Mouse (Mus musculus) megakaryocyte-erythroid progenitor cell, adult 5 weeks (primary cell): ENCODE results near the gene Sprr1b. TPM values are rescaled to one million over a fixed set of nuclear protein-coding genes. Genes with fewer than 3 reads are reported as not detected.

Experiments used
- polyA plus RNA-seq: library from polyadenylated mRNA; stranded (reverse); fragments of >175 nt; gene quantifications from 2 replicates; pipeline ENCODE4 v1.2.3, GENCODE M21; 2012

The Sprr1b gene
- polyA plus RNA-seq: not detected in 2 replicates

GRCm38 (mm10) chr3:92438689-92439088 is at the start of gene Sprr1b:
TSS of gene Sprr1b (minus strand) at chr3:92438789.

DNA sequence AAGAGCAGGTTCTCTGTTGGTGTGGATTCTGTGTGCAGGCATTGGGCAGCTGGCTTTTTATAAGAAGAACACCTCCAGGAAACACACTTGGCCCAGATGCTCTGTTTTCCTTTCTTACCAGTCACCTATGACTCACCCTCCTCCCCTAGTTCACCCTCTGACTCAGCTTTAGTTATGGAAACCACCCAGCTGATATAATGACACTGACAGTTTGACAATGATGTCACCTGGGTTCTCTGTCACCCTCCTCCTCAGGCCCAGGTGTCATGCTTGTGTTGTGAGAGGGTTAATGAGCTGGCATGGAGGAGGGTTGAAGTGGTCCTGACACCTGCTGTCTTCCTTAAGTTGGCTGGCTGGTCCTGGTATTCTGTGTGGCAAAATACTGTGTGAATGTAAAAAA is 47.3 kb upstream of the Sprr1b start, which contains the start of gene Sprr1a:
TSS of gene Sprr1a (minus strand) at position 33 of the 400 bp plus-strand sequence.

DNA sequence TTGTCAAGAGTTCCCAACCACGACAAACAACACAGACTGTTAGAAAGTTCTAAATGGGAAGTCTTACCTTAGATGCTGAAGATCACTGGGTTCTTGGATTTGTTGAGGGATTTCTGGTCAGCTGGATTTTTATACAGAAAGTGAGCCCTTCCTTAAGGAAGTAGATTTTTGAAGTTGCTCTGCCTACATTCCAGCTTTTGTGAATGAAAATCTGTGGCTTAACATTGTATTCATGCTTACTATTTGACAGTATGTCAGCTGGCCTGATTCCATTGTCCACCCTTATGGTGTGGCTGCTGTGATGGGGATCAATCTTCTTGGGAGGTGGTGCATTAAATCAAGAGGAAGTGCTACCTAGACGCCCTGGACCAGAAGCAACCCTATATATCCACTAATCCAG is 20.0 kb upstream of the Sprr1b start, which contains the start of gene Sprr3:
TSS of gene Sprr3 (minus strand) at position 101 of the 400 bp plus-strand sequence.

GRCm38 (mm10) chr3:92432282-92432681 is 6.3 kb downstream of the Sprr1b start, which contains the start of gene Sprr2k:
TSS of gene Sprr2k (plus strand) at chr3:92432582.

GRCm38 (mm10) chr3:92429323-92429722 is 9.3 kb downstream of the Sprr1b start, which contains the start of gene Gm9774:
TSS of gene Gm9774 (minus strand) at chr3:92429423.

GRCm38 (mm10) chr3:92417782-92418181 is 20.8 kb downstream of the Sprr1b start, which contains the start of gene Sprr2j-ps:
TSS of gene Sprr2j-ps (plus strand) at chr3:92418082.

GRCm38 (mm10) chr3:92407691-92408090 is 30.9 kb downstream of the Sprr1b start, which contains the start of gene Sprr2i:
TSS of gene Sprr2i (plus strand) at chr3:92407991.

Other genes with a start within 250 kb of the Sprr1b start
- gene Sprr2a1, start 223.0 kb downstream of the Sprr1b start, polyA plus RNA-seq: not detected in 2 replicates
- gene Sprr2a2, start 222.9 kb downstream of the Sprr1b start, polyA plus RNA-seq: not detected in 2 replicates
- gene Sprr2a3, start 153.4 kb downstream of the Sprr1b start, polyA plus RNA-seq: not detected in 2 replicates
- not detected in 2 replicates for gene Sprr2b, start 122.2 kb downstream of the Sprr1b start, polyA plus RNA-seq
- gene Sprr2d, start 99.6 kb downstream of the Sprr1b start, polyA plus RNA-seq: not detected in 2 replicates
- not detected in 2 replicates for gene Sprr2e, start 86.6 kb downstream of the Sprr1b start, polyA plus RNA-seq
- gene Sprr2f, start 73.6 kb downstream of the Sprr1b start, polyA plus RNA-seq: not detected in 2 replicates
- not detected in 2 replicates for gene Sprr2h, start 53.1 kb downstream of the Sprr1b start, polyA plus RNA-seq
- not detected in 2 replicates for gene Sprr2i, start 30.8 kb downstream of the Sprr1b start, polyA plus RNA-seq
- gene Sprr2j-ps, start 20.7 kb downstream of the Sprr1b start, polyA plus RNA-seq: not detected in 2 replicates
- gene Gm9774, start 9.4 kb downstream of the Sprr1b start, polyA plus RNA-seq: 8.9 and 10.1 TPM in 2 replicates
- gene Sprr2k, start 6.2 kb downstream of the Sprr1b start, polyA plus RNA-seq: not detected in 2 replicates
- not detected in 2 replicates for gene Sprr3, start 19.9 kb upstream of the Sprr1b start, polyA plus RNA-seq
- gene Sprr1a, start 47.1 kb upstream of the Sprr1b start, polyA plus RNA-seq: 0.12 TPM in 1 of 2 replicates, not detected in the other
- not detected in 2 replicates for gene Sprr4, start 61.7 kb upstream of the Sprr1b start, polyA plus RNA-seq
- gene 2310046K23Rik, start 95.7 kb upstream of the Sprr1b start, polyA plus RNA-seq: not detected in 2 replicates
- gene Ivl, start 134.9 kb upstream of the Sprr1b start, polyA plus RNA-seq: 0.04 TPM in 1 of 2 replicates, not detected in the other
- gene Smcp, start 150.2 kb upstream of the Sprr1b start, polyA plus RNA-seq: 0.07 TPM in 1 of 2 replicates, not detected in the other
- not detected in 2 replicates for gene 2210017I01Rik, start 168.7 kb upstream of the Sprr1b start, polyA plus RNA-seq
- gene Lce6a, start 182.9 kb upstream of the Sprr1b start, polyA plus RNA-seq: not detected in 2 replicates
- gene Lce1a1, start 209.5 kb upstream of the Sprr1b start, polyA plus RNA-seq: 0.10 TPM in 1 of 2 replicates, not detected in the other
- not detected in 2 replicates for gene Lce1b, start 218.1 kb upstream of the Sprr1b start, polyA plus RNA-seq
- gene Lce1a2, start 231.5 kb upstream of the Sprr1b start, polyA plus RNA-seq: not detected in 2 replicates
- gene Lce1c, start 240.5 kb upstream of the Sprr1b start, polyA plus RNA-seq: not detected in 2 replicates
- gene Lce1d, start 248.4 kb upstream of the Sprr1b start, polyA plus RNA-seq: not detected in 2 replicates